Mouse (Mus musculus) common myeloid progenitor, adult 5-6 weeks (primary cell): Measurements from ENCODE around the gene Tgm3. TPM values are rescaled to one million over a fixed set of nuclear protein-coding genes. Genes with fewer than 3 reads are reported as not detected.

Experiments used
- ATAC-seq: replicated peaks from 2 replicates; pipeline ENCODE4 v1.8.0; 2016; ENCODE audit warnings: low read depth, mild to moderate bottlenecking, moderate TSS enrichment, inconsistent platforms; ENCODE audit not compliant: poor library complexity, severe bottlenecking
- total RNA-seq: library from RNA; stranded (forward); fragments of 200-1000, 187-1606 nt; gene quantifications from 2 replicates; pipeline ENCODE4 v1.2.3, GENCODE M21; 2017

The Tgm3 gene
- total RNA-seq, 1 experiment from 2014 or later: 0.05 TPM

- ATAC-seq: peak; percentile 63
These were observed 46.0 kb downstream of the Tgm3 start for GRCm38 (mm10) chr2:130058149-130058548.

GRCm38 (mm10) chr2:130068228-130068627 lies 56.1 kb downstream of the Tgm3 start:
- ATAC-seq: peak; percentile 74

GRCm38 (mm10) chr2:130070396-130070795 lies 58.2 kb downstream of the Tgm3 start:
- no peak for ATAC-seq

Other genes with a start within 250 kb of the Tgm3 start
- gene Stk35, start 211.8 kb upstream of the Tgm3 start, total RNA-seq: 8.1 and 12.7 TPM in 2 replicates
- gene Tgm6, start 100.1 kb downstream of the Tgm3 start, total RNA-seq: not detected in 2 replicates
- gene Snrpb, start 167.1 kb downstream of the Tgm3 start, total RNA-seq: 206 and 212 TPM in 2 replicates
- gene Tmc2, start 182.8 kb downstream of the Tgm3 start, total RNA-seq: not detected in 2 replicates